Mouse (Mus musculus) MEL (cell line): Measurements from ENCODE around the gene 4930432M17Rik. TPM values are rescaled to one million over a fixed set of nuclear protein-coding genes. Genes with fewer than 3 reads are reported as not detected.

Source experiments
- DNase-seq: peaks from one replicate; pipeline ENCODE4 v3.0.0; 2011; ENCODE audit warnings: low read depth, low spot score
- H3K27ac ChIP-seq: 2 replicates; pipeline ENCODE4 v1.5.1; 2012; ENCODE audit warnings: low read depth, mild to moderate bottlenecking, control low read depth, low read length, moderate library complexity; ENCODE audit not compliant: control insufficient read depth
- H3K27me3 ChIP-seq, 2 experiments: fragments of 150-350 bp in 1 of 2; sonication (generic) in 1 of 2; 2 replicates each; pipeline ENCODE4 v1.6.1; 2012; ENCODE audit warnings: low read length in 2 of 2, mild to moderate bottlenecking in 2 of 2, improper control_type of control experiment in 1 of 2, moderate library complexity in 1 of 2; ENCODE audit not compliant: insufficient read depth in 2 of 2, control insufficient read depth in 1 of 2
- H3K36me3 ChIP-seq, 2 experiments: 2 replicates each; pipeline ENCODE4 v1.6.1; 2012 to 2014; ENCODE audit warnings: low read length in 2 of 2, improper control_type of control experiment in 1 of 2, inconsistent platforms in 1 of 2, mild to moderate bottlenecking in 1 of 2; ENCODE audit not compliant: insufficient read depth in 2 of 2, control insufficient read depth in 1 of 2
- H3K4me1 ChIP-seq, 2 experiments: fragments of 150-350 bp in 1 of 2; sonication (generic) in 1 of 2; 2 replicates each; pipeline ENCODE4 v1.6.1; 2012; ENCODE audit warnings: low read length in 2 of 2, improper control_type of control experiment in 1 of 2, mild to moderate bottlenecking in 1 of 2; ENCODE audit not compliant: insufficient read depth in 2 of 2, control insufficient read depth in 1 of 2
- H3K4me3 ChIP-seq, 2 experiments: fragments of 150-350 bp in 1 of 2; sonication (generic) in 1 of 2; 2 replicates each; pipeline ENCODE4 v1.5.1; 2012; ENCODE audit warnings: low read depth in 2 of 2, low read length in 2 of 2, mild to moderate bottlenecking in 2 of 2, moderate library complexity in 2 of 2, control low read depth in 1 of 2, improper control_type of control experiment in 1 of 2; ENCODE audit not compliant: control insufficient read depth in 1 of 2, insufficient read depth in 1 of 2
- H3K79me2 ChIP-seq: 2 replicates; pipeline ENCODE4 v1.6.1; 2012; ENCODE audit warnings: mild to moderate bottlenecking, low read length, moderate library complexity; ENCODE audit not compliant: control insufficient read depth, poor library complexity, insufficient read depth
- H3K9ac ChIP-seq: 2 replicates; pipeline ENCODE4 v1.6.1; 2012; ENCODE audit warnings: low read depth, mild to moderate bottlenecking, control low read depth, low read length, moderate library complexity; ENCODE audit not compliant: control insufficient read depth, poor library complexity, severe bottlenecking
- H3K9me3 ChIP-seq: fragments of 150-350 bp; sonication (generic); replicated peaks from 2 replicates; pipeline ENCODE4 v1.6.1; 2012; ENCODE audit warnings: mild to moderate bottlenecking, low read length, improper control_type of control experiment, moderate library complexity; ENCODE audit not compliant: insufficient read depth
- CHD1 ChIP-seq: IDR thresholded peaks from 2 replicates; pipeline ENCODE4 v1.6.1; 2012; ENCODE audit warnings: low read depth, mild to moderate bottlenecking, inconsistent platforms, low read length, improper control_type of control experiment
- CTCF ChIP-seq, 3 experiments: IDR thresholded peaks in 2 of 3; conservative IDR thresholded peaks in 1 of 3; 2 replicates each; pipeline ENCODE4 v1.5.1; 2011 to 2012; ENCODE audit warnings: low read length in 3 of 3, low read depth in 2 of 3, mild to moderate bottlenecking in 2 of 3, improper control_type of control experiment in 1 of 3, inconsistent platforms in 1 of 3, mixed read lengths in 1 of 3, moderate library complexity in 1 of 3; ENCODE audit not compliant: control insufficient read depth in 1 of 3, insufficient read depth in 1 of 3, poor library complexity in 1 of 3, severe bottlenecking in 1 of 3
- EP300 ChIP-seq, 2 experiments: IDR thresholded peaks; 2 replicates each; pipeline ENCODE4 v1.6.1; 2011; ENCODE audit warnings: improper control_type of control experiment in 2 of 2, low read length in 2 of 2, low read depth in 1 of 2, mild to moderate bottlenecking in 1 of 2
- ETS1 ChIP-seq: IDR thresholded peaks from 2 replicates; pipeline ENCODE4 v1.6.1; 2012; ENCODE audit warnings: low read depth, mild to moderate bottlenecking, inconsistent platforms, low read length, improper control_type of control experiment, moderate library complexity
- HCFC1 ChIP-seq: IDR thresholded peaks from 2 replicates; pipeline ENCODE4 v1.6.1; 2012; ENCODE audit warnings: low read depth, mild to moderate bottlenecking, inconsistent platforms, low read length, improper control_type of control experiment, moderate library complexity
- KAT2A ChIP-seq: conservative IDR thresholded peaks from 2 replicates; pipeline ENCODE4 v1.6.1; 2012; ENCODE audit warnings: low read depth, low read length, improper control_type of control experiment, inconsistent platforms
- MAX ChIP-seq: IDR thresholded peaks from 2 replicates; pipeline ENCODE4 v1.6.1; 2011; ENCODE audit warnings: low read length, improper control_type of control experiment
- MXI1 ChIP-seq: IDR thresholded peaks from 2 replicates; pipeline ENCODE4 v1.6.1; 2011; ENCODE audit warnings: mild to moderate bottlenecking, low read depth, low read length, improper control_type of control experiment
- MYB ChIP-seq: IDR thresholded peaks from 2 replicates; pipeline ENCODE4 v1.6.1; 2011; ENCODE audit warnings: mild to moderate bottlenecking, low read depth, low read length, improper control_type of control experiment
- NELFE ChIP-seq: IDR thresholded peaks from 2 replicates; pipeline ENCODE4 v1.6.1; 2011; ENCODE audit warnings: low read depth, low read length, improper control_type of control experiment
- NRF1 ChIP-seq: IDR thresholded peaks from 2 replicates; pipeline ENCODE4 v1.6.1; 2014; ENCODE audit warnings: low read depth, mild to moderate bottlenecking, inconsistent platforms, low read length, improper control_type of control experiment, moderate library complexity; ENCODE audit not compliant: poor library complexity, insufficient read depth, severe bottlenecking
- SIN3A ChIP-seq: IDR thresholded peaks from 2 replicates; pipeline ENCODE4 v1.6.1; 2012; ENCODE audit warnings: low read length, improper control_type of control experiment, inconsistent platforms
- TAL1 ChIP-seq: IDR thresholded peaks from 2 replicates; pipeline ENCODE4 v1.6.1; 2012; ENCODE audit warnings: mild to moderate bottlenecking, inconsistent platforms, low read length, moderate library complexity, mixed read lengths
- TCF12 ChIP-seq: IDR thresholded peaks from 2 replicates; pipeline ENCODE4 v1.6.1; 2014; ENCODE audit warnings: low read depth, mild to moderate bottlenecking, inconsistent platforms, low read length, improper control_type of control experiment, moderate library complexity
- UBTF ChIP-seq: IDR thresholded peaks from 2 replicates; pipeline ENCODE4 v1.6.1; 2012; ENCODE audit warnings: low read depth, mild to moderate bottlenecking, inconsistent platforms, low read length, improper control_type of control experiment, moderate library complexity, borderline replicate concordance; ENCODE audit not compliant: insufficient read depth
- USF1 ChIP-seq: IDR thresholded peaks from 2 replicates; pipeline ENCODE4 v1.6.1; 2014; ENCODE audit warnings: low read depth, mild to moderate bottlenecking, inconsistent platforms, low read length, improper control_type of control experiment, moderate library complexity
- USF2 ChIP-seq, 2 experiments: IDR thresholded peaks; 2 replicates each; pipeline ENCODE4 v1.6.1; 2011 to 2012; ENCODE audit warnings: improper control_type of control experiment in 2 of 2, low read length in 2 of 2, borderline replicate concordance in 1 of 2, inconsistent platforms in 1 of 2, low read depth in 1 of 2, mild to moderate bottlenecking in 1 of 2; ENCODE audit not compliant: insufficient read depth in 1 of 2
- ZKSCAN1 ChIP-seq: IDR thresholded peaks from 2 replicates; pipeline ENCODE4 v1.6.1; 2012; ENCODE audit warnings: low read depth, mild to moderate bottlenecking, inconsistent platforms, low read length, improper control_type of control experiment, moderate library complexity
- ZMIZ1 ChIP-seq: IDR thresholded peaks from 2 replicates; pipeline ENCODE4 v1.6.1; 2012; ENCODE audit warnings: low read depth, mild to moderate bottlenecking, inconsistent platforms, low read length, improper control_type of control experiment, moderate library complexity
- polyA plus RNA-seq, 2 experiments: library from polyadenylated mRNA; stranded (reverse) in 1 of 2; unstranded in 1 of 2; fragments of >175 nt in 1 of 2; fragments of >200 nt in 1 of 2; gene quantifications; 2 replicates each; pipeline versions ENCODE4 v1.2.1 to v1.2.4; 2012; ENCODE audit warnings: low replicate concordance in 2 of 2, low read depth in 1 of 2; ENCODE audit not compliant: insufficient read length in 2 of 2, insufficient read depth in 1 of 2, missing spikeins in 1 of 2
- total RNA-seq: library from RNA; depleted of rRNA; stranded (reverse); fragments of 300-350 nt; gene quantifications from 2 replicates; pipeline ENCODE4 v1.2.3, GENCODE M21; 2012; rRNA removed

The 4930432M17Rik gene
- total RNA-seq (not detected in 2 replicates), polyA plus RNA-seq (not detected)

DNA sequence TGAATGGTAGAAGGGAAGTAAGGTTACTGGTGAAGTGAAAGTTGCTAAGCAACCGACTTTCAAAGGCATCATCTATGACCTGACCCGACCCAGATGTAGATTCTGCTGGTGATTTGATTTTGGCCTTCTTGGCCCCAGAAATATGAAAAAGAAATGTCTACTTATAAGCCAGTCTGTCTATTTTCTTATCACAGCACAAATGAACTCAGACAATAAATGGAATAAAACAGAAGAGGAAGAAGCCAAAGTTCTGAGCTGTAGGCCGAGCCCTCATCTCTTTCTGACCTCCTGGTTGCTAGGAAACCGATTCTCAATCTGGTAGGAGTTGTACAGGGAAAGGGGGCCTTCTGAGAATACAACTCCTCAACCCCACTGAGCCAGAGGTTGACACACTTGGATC lies at the start of gene 4930432M17Rik:
4930432M17Rik (plus strand) TSS at position 301 of the 400 bp plus-strand sequence.
- H3K4me1 ChIP-seq: no peaks in the 10 kb centered on the region
- no peak within 1 kb of the TSS for H3K9ac ChIP-seq
- H3K9me3 ChIP-seq: no peaks in the 10 kb centered on the region
- H3K36me3 ChIP-seq: no peaks in the 10 kb centered on the region
- no peak for TF ChIP-seq TAL1
- no peak for TF ChIP-seq ZMIZ1
- H3K27me3 ChIP-seq: no peaks in the 10 kb centered on the region; a peak in 1 of 4 replicates
- no peaks in the 10 kb centered on the region for H3K79me2 ChIP-seq
- no peak within 1 kb of the TSS for H3K27ac ChIP-seq
- no peak for DNase-seq
- no peak within 1 kb of the TSS for H3K4me3 ChIP-seq

- H3K27me3 ChIP-seq: no peaks in the 10 kb centered on the region
- TF ChIP-seq CTCF (IDR thresholded peaks at IDR 0.05 in 2 of 3, conservative IDR thresholded peaks at IDR 0.05 in 1 of 3; ENCODE audit: control insufficient read depth in 1 of 3, insufficient read depth in 1 of 3, low read depth in 2 of 3, low read length in 3 of 3, poor library complexity in 1 of 3, severe bottlenecking in 1 of 3) (no peak), EP300 (IDR thresholded peaks at IDR 0.05; ENCODE audit: low read depth in 1 of 2, low read length in 2 of 2) (no peak)
- no peak overlapping the region for H3K27ac ChIP-seq
- no peak for DNase-seq
- no peaks in the 10 kb centered on the region for H3K4me1 ChIP-seq
- H3K36me3 ChIP-seq: no peaks in the 10 kb centered on the region
- no peak overlapping the region for H3K9ac ChIP-seq
- no peaks in the 10 kb centered on the region for H3K79me2 ChIP-seq
- no peak overlapping the region for H3K4me3 ChIP-seq
- no peaks in the 10 kb centered on the region for H3K9me3 ChIP-seq
Observed at GRCm38 (mm10) chr3:121625662-121626061, 44.9 kb upstream of the 4930432M17Rik start.

DNA sequence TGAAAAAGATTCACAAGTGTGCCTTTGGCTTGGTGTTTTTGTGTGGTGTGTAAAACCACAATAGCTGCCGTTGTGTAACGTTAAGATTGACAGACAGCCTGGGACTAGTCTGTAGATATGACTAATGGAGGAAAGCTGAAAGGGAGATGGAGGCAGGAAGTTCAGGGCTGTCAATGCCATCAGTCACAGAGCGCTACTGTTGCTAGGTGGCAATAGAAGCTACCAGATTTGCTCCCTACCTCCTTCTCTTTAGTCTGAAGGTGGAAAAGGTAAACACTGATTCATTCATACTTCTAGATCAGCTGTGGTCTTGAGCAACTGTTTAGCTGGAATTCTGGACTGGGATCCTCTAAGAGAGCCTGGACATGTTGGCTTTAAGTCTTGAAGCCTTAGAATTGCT lies 44.3 kb upstream of the 4930432M17Rik start:
- no peaks in the 10 kb centered on the region for H3K79me2 ChIP-seq
- no peak overlapping the region for H3K27ac ChIP-seq
- no peaks in the 10 kb centered on the region for H3K27me3 ChIP-seq
- H3K9ac ChIP-seq: no peak overlapping the region
- no peaks in the 10 kb centered on the region for H3K4me1 ChIP-seq
- no peaks in the 10 kb centered on the region for H3K9me3 ChIP-seq
- TF ChIP-seq ZMIZ1 (no peak), MAX (no peak), HCFC1 (no peak), USF1 (no peak), TAL1 (no peak)
- TF ChIP-seq, all 39 proteins: peak for 0
- DNase-seq: no peak
- Histone ChIP-seq H3K36me3 (no peaks in the 10 kb centered on the region), H3K4me3 (no peak overlapping the region)

- Histone ChIP-seq H3K4me3 (no peak overlapping the region), H3K9me3 (no peaks in the 10 kb centered on the region), H3K27me3 (no peaks in the 10 kb centered on the region), H3K36me3 (no peaks in the 10 kb centered on the region), H3K79me2 (no peaks in the 10 kb centered on the region), H3K4me1 (no peaks in the 10 kb centered on the region), H3K9ac (no peak overlapping the region), H3K27ac (no peak overlapping the region)
- no peak for DNase-seq
- TF ChIP-seq ZKSCAN1 (no peak), MAX (no peak), NELFE (no peak), ZMIZ1 (no peak), SIN3A (no peak), NRF1 (no peak), ETS1 (no peak), MXI1 (no peak), USF1 (no peak), KAT2A (no peak), MYB (no peak), USF2 (IDR thresholded peaks at IDR 0.05; ENCODE audit: borderline replicate concordance in 1 of 2, insufficient read depth in 1 of 2, low read depth in 1 of 2, low read length in 2 of 2) (no peak), CHD1 (no peak), CTCF (IDR thresholded peaks at IDR 0.05 in 2 of 3, conservative IDR thresholded peaks at IDR 0.05 in 1 of 3; ENCODE audit: control insufficient read depth in 1 of 3, insufficient read depth in 1 of 3, low read depth in 2 of 3, low read length in 3 of 3, poor library complexity in 1 of 3, severe bottlenecking in 1 of 3) (no peak), UBTF (no peak), TCF12 (no peak)
Observed at GRCm38 (mm10) chr3:121628245-121628644, 42.3 kb upstream of the 4930432M17Rik start.
